Mouse (Mus musculus) midbrain, postnatal 0 days (tissue): ENCODE results near the gene Pck1. TPM values are rescaled to one million over a fixed set of nuclear protein-coding genes. Genes with fewer than 3 reads are reported as not detected.

Experiments used
- ATAC-seq: fragments of 200-750 bp; cut with Nextera tagmentation; 2 replicates; pipeline ENCODE4 v1.8.0; 2017; ENCODE audit warnings: moderate number of reproducible peaks, mild to moderate bottlenecking, moderate TSS enrichment, moderate library complexity; ENCODE audit not compliant: low FRiP score
- DNase-seq: peaks from one replicate; pipeline ENCODE4 v3.0.0-alpha.2; 2015; ENCODE audit warnings: low spot score
- H3K27ac ChIP-seq: fragments of 300-500 bp; sonication (generic); 2 replicates; pipeline ENCODE4 v1.5.1; 2014; ENCODE audit warnings: low read depth, mild to moderate bottlenecking, low read length, mixed read lengths
- H3K27me3 ChIP-seq: fragments of 300-500 bp; sonication (generic); 2 replicates; pipeline ENCODE4 v1.6.1; 2014; ENCODE audit warnings: low read length, control low read depth, mixed read lengths; ENCODE audit not compliant: insufficient read depth
- H3K36me3 ChIP-seq: fragments of 300-500 bp; sonication (generic); 2 replicates; pipeline ENCODE4 v1.6.1; 2014; ENCODE audit warnings: low read length, control low read depth, mixed read lengths; ENCODE audit not compliant: insufficient read depth
- H3K4me1 ChIP-seq: fragments of 300-500 bp; sonication (generic); 2 replicates; pipeline ENCODE4 v1.6.1; 2014; ENCODE audit warnings: mild to moderate bottlenecking, control low read depth, antibody characterized with exemption, low read length, mixed read lengths; ENCODE audit not compliant: insufficient read depth
- H3K4me2 ChIP-seq: fragments of 300-500 bp; sonication (generic); 2 replicates; pipeline ENCODE4 v1.6.1; 2014; ENCODE audit warnings: low read depth, mild to moderate bottlenecking, low read length, mixed read lengths; ENCODE audit not compliant: poor library complexity, severe bottlenecking
- H3K4me3 ChIP-seq: fragments of 300-500 bp; sonication (generic); 2 replicates; pipeline ENCODE4 v1.5.1; 2014; ENCODE audit warnings: low read depth, mild to moderate bottlenecking, low read length, moderate library complexity
- H3K9ac ChIP-seq: fragments of 300-500 bp; sonication (generic); replicated peaks from 2 replicates; pipeline ENCODE4 v1.6.1; 2014; ENCODE audit warnings: mild to moderate bottlenecking, low read length, moderate library complexity, mixed read lengths; ENCODE audit not compliant: poor library complexity, severe bottlenecking
- H3K9me3 ChIP-seq: fragments of 300-500 bp; sonication (generic); 2 replicates; pipeline ENCODE4 v1.6.1; 2016; ENCODE audit warnings: low read length, control low read depth
- CTCF ChIP-seq: IDR thresholded peaks from 2 replicates; pipeline ENCODE4 v1.5.1; 2016; ENCODE audit warnings: antibody characterized with exemption, mild to moderate bottlenecking
- WGBS: fragments of 180-500 bp; shearing (Covaris S2); extraction: QIAGEN DNeasy Blood & Tissue Kit; methylation state at CpG from one replicate; pipeline ENCODE4 v1.1.7; 2014; 5-methylcytosine and 5-hydroxymethylcytosine counted together
- polyA plus RNA-seq: library from polyadenylated mRNA; unstranded; fragments of >200 nt; fragmentation: Nextera tagmentation; extraction: Ambion mirVana; gene quantifications from 2 replicates; pipeline ENCODE4 v1.2.1, GENCODE M21; 2015
- total RNA-seq: library from RNA; depleted of rRNA; stranded (reverse); fragments of >200 nt; gene quantifications from 2 replicates; pipeline ENCODE4 v1.2.3, GENCODE M21; 2014

The Pck1 gene
- total and polyA plus RNA-seq, 2 experiments from 2014 or later = 0.07 TPM; not detected in 1

GRCm38 (mm10) chr2:173158390-173159055 is 5.7 kb downstream of the Pck1 start:
- Histone ChIP-seq H3K4me2 (no peak overlapping the region), H3K36me3 (no peaks in the 10 kb centered on the region), H3K27ac (no peak overlapping the region), H3K9ac (no peak overlapping the region), H3K27me3 (no peaks in the 10 kb centered on the region), H3K9me3 (no peaks in the 10 kb centered on the region), H3K4me3 (no peak overlapping the region), H3K4me1 (no peaks in the 10 kb centered on the region)
- no peak for ATAC-seq
- TF ChIP-seq CTCF = no peak
- WGBS = 89% methylated on average over 19 of the region's 19 CpGs
- no peak for DNase-seq

GRCm38 (mm10) chr2:173159354-173160311 is 6.8 kb downstream of the Pck1 start:
- H3K27me3 ChIP-seq = no peaks in the 10 kb centered on the region
- H3K27ac ChIP-seq = no peak overlapping the region
- no peak overlapping the region for H3K4me2 ChIP-seq
- ATAC-seq (peak; percentile 86), DNase-seq (peak; percentile 80)
- peak; percentile 89 for TF ChIP-seq CTCF
- H3K9ac ChIP-seq = no peak overlapping the region
- no peak overlapping the region for H3K4me3 ChIP-seq
- H3K9me3 ChIP-seq = no peaks in the 10 kb centered on the region
- no peaks in the 10 kb centered on the region for H3K36me3 ChIP-seq
- H3K4me1 ChIP-seq = no peaks in the 10 kb centered on the region
- 56% methylated on average over 24 of the region's 24 CpGs for WGBS

GRCm38 (mm10) chr2:173163380-173163779 is 10.5 kb downstream of the Pck1 start:
- no peak overlapping the region for H3K27ac ChIP-seq
- no peak overlapping the region for H3K4me2 ChIP-seq
- no peak for TF ChIP-seq CTCF
- H3K9ac ChIP-seq = no peak overlapping the region
- no peaks in the 10 kb centered on the region for H3K9me3 ChIP-seq
- H3K4me3 ChIP-seq = no peak overlapping the region
- ATAC-seq (no peak), DNase-seq (no peak)
- no peaks in the 10 kb centered on the region for H3K27me3 ChIP-seq
- H3K36me3 ChIP-seq = no peaks in the 10 kb centered on the region
- no peaks in the 10 kb centered on the region for H3K4me1 ChIP-seq
- 85% methylated on average over 8 of the region's 8 CpGs for WGBS

GRCm38 (mm10) chr2:173164358-173164757 is 11.5 kb downstream of the Pck1 start:
- WGBS = 46% methylated on average over 2 of the region's 2 CpGs
- Histone ChIP-seq H3K4me2 (no peak overlapping the region), H3K4me1 (no peaks in the 10 kb centered on the region), H3K9me3 (no peaks in the 10 kb centered on the region), H3K27me3 (no peaks in the 10 kb centered on the region), H3K9ac (no peak overlapping the region), H3K36me3 (no peaks in the 10 kb centered on the region), H3K4me3 (no peak overlapping the region), H3K27ac (no peak overlapping the region)
- peak; percentile 67 for TF ChIP-seq CTCF
- ATAC-seq (no peak), DNase-seq (no peak)

- ATAC-seq (no peak), DNase-seq (no peak)
- H3K9ac ChIP-seq = no peak overlapping the region
- no peak overlapping the region for H3K27ac ChIP-seq
- no peak overlapping the region for H3K4me3 ChIP-seq
- H3K9me3 ChIP-seq = no peaks in the 10 kb centered on the region
- WGBS = 90% methylated on average over 10 of the region's 10 CpGs
- H3K27me3 ChIP-seq = no peaks in the 10 kb centered on the region
- no peak overlapping the region for H3K4me2 ChIP-seq
- H3K4me1 ChIP-seq = no peaks in the 10 kb centered on the region
- no peaks in the 10 kb centered on the region for H3K36me3 ChIP-seq
- TF ChIP-seq CTCF = no peak
These were observed 12.1 kb downstream of the Pck1 start for GRCm38 (mm10) chr2:173164946-173165345.

- ATAC-seq (no peak), DNase-seq (no peak)
- H3K9me3 ChIP-seq = no peaks in the 10 kb centered on the region
- no peaks in the 10 kb centered on the region for H3K36me3 ChIP-seq
- 84% methylated on average over 10 of the region's 10 CpGs for WGBS
- no peak overlapping the region for H3K4me2 ChIP-seq
- no peaks in the 10 kb centered on the region for H3K27me3 ChIP-seq
- H3K27ac ChIP-seq = no peak overlapping the region
- H3K9ac ChIP-seq = no peak overlapping the region
- TF ChIP-seq CTCF = no peak
- H3K4me1 ChIP-seq = no peaks in the 10 kb centered on the region
- no peak overlapping the region for H3K4me3 ChIP-seq
These were observed 12.5 kb downstream of the Pck1 start for GRCm38 (mm10) chr2:173165357-173165756.
